Mouse (Mus musculus) MEL (cell line): Measurements from ENCODE around the gene Gm11541. TPM values are rescaled to one million over a fixed set of nuclear protein-coding genes. Genes with fewer than 3 reads are reported as not detected.
"Not testable (repeated sequence)": the region's sequence is repeated elsewhere in the genome, so short reads cannot be mapped to it uniquely, and the experiment has no call there.

ENCODE experiments used
- DNase-seq: peaks from one replicate; pipeline ENCODE4 v3.0.0; 2011; ENCODE audit warnings: low read depth, low spot score
- H3K27ac ChIP-seq: 2 replicates; pipeline ENCODE4 v1.5.1; 2012; ENCODE audit warnings: low read depth, mild to moderate bottlenecking, control low read depth, low read length, moderate library complexity; ENCODE audit not compliant: control insufficient read depth
- H3K27me3 ChIP-seq, 2 experiments: fragments of 150-350 bp in 1 of 2; sonication (generic) in 1 of 2; 2 replicates each; pipeline ENCODE4 v1.6.1; 2012; ENCODE audit warnings: low read length in 2 of 2, mild to moderate bottlenecking in 2 of 2, improper control_type of control experiment in 1 of 2, moderate library complexity in 1 of 2; ENCODE audit not compliant: insufficient read depth in 2 of 2, control insufficient read depth in 1 of 2
- H3K36me3 ChIP-seq, 2 experiments: 2 replicates each; pipeline ENCODE4 v1.6.1; 2012 to 2014; ENCODE audit warnings: low read length in 2 of 2, improper control_type of control experiment in 1 of 2, inconsistent platforms in 1 of 2, mild to moderate bottlenecking in 1 of 2; ENCODE audit not compliant: insufficient read depth in 2 of 2, control insufficient read depth in 1 of 2
- H3K4me1 ChIP-seq, 2 experiments: fragments of 150-350 bp in 1 of 2; sonication (generic) in 1 of 2; 2 replicates each; pipeline ENCODE4 v1.6.1; 2012; ENCODE audit warnings: low read length in 2 of 2, improper control_type of control experiment in 1 of 2, mild to moderate bottlenecking in 1 of 2; ENCODE audit not compliant: insufficient read depth in 2 of 2, control insufficient read depth in 1 of 2
- H3K4me3 ChIP-seq, 2 experiments: fragments of 150-350 bp in 1 of 2; sonication (generic) in 1 of 2; 2 replicates each; pipeline ENCODE4 v1.5.1; 2012; ENCODE audit warnings: low read depth in 2 of 2, low read length in 2 of 2, mild to moderate bottlenecking in 2 of 2, moderate library complexity in 2 of 2, control low read depth in 1 of 2, improper control_type of control experiment in 1 of 2; ENCODE audit not compliant: control insufficient read depth in 1 of 2, insufficient read depth in 1 of 2
- H3K79me2 ChIP-seq: 2 replicates; pipeline ENCODE4 v1.6.1; 2012; ENCODE audit warnings: mild to moderate bottlenecking, low read length, moderate library complexity; ENCODE audit not compliant: control insufficient read depth, poor library complexity, insufficient read depth
- H3K9ac ChIP-seq: 2 replicates; pipeline ENCODE4 v1.6.1; 2012; ENCODE audit warnings: low read depth, mild to moderate bottlenecking, control low read depth, low read length, moderate library complexity; ENCODE audit not compliant: control insufficient read depth, poor library complexity, severe bottlenecking
- H3K9me3 ChIP-seq: fragments of 150-350 bp; sonication (generic); replicated peaks from 2 replicates; pipeline ENCODE4 v1.6.1; 2012; ENCODE audit warnings: mild to moderate bottlenecking, low read length, improper control_type of control experiment, moderate library complexity; ENCODE audit not compliant: insufficient read depth
- CHD1 ChIP-seq: IDR thresholded peaks from 2 replicates; pipeline ENCODE4 v1.6.1; 2012; ENCODE audit warnings: low read depth, mild to moderate bottlenecking, inconsistent platforms, low read length, improper control_type of control experiment
- ELF1 ChIP-seq: IDR thresholded peaks from 2 replicates; pipeline ENCODE4 v1.6.1; 2014; ENCODE audit warnings: low read depth, mild to moderate bottlenecking, inconsistent platforms, low read length, improper control_type of control experiment, moderate library complexity
- EP300 ChIP-seq, 2 experiments: IDR thresholded peaks; 2 replicates each; pipeline ENCODE4 v1.6.1; 2011; ENCODE audit warnings: improper control_type of control experiment in 2 of 2, low read length in 2 of 2, low read depth in 1 of 2, mild to moderate bottlenecking in 1 of 2
- ETS1 ChIP-seq: IDR thresholded peaks from 2 replicates; pipeline ENCODE4 v1.6.1; 2012; ENCODE audit warnings: low read depth, mild to moderate bottlenecking, inconsistent platforms, low read length, improper control_type of control experiment, moderate library complexity
- HCFC1 ChIP-seq: IDR thresholded peaks from 2 replicates; pipeline ENCODE4 v1.6.1; 2012; ENCODE audit warnings: low read depth, mild to moderate bottlenecking, inconsistent platforms, low read length, improper control_type of control experiment, moderate library complexity
- JUND ChIP-seq: IDR thresholded peaks from 2 replicates; pipeline ENCODE4 v1.6.1; 2011; ENCODE audit warnings: low read depth, mild to moderate bottlenecking, improper control_type of control experiment, low read length
- KAT2A ChIP-seq: conservative IDR thresholded peaks from 2 replicates; pipeline ENCODE4 v1.6.1; 2012; ENCODE audit warnings: low read depth, low read length, improper control_type of control experiment, inconsistent platforms
- MAX ChIP-seq: IDR thresholded peaks from 2 replicates; pipeline ENCODE4 v1.6.1; 2011; ENCODE audit warnings: low read length, improper control_type of control experiment
- MYC ChIP-seq: IDR thresholded peaks from 2 replicates; pipeline ENCODE4 v1.6.1; 2011; ENCODE audit warnings: low read depth, mild to moderate bottlenecking, low read length, improper control_type of control experiment, moderate library complexity
- NELFE ChIP-seq: IDR thresholded peaks from 2 replicates; pipeline ENCODE4 v1.6.1; 2011; ENCODE audit warnings: low read depth, low read length, improper control_type of control experiment
- TAL1 ChIP-seq: IDR thresholded peaks from 2 replicates; pipeline ENCODE4 v1.6.1; 2012; ENCODE audit warnings: mild to moderate bottlenecking, inconsistent platforms, low read length, moderate library complexity, mixed read lengths
- USF1 ChIP-seq: IDR thresholded peaks from 2 replicates; pipeline ENCODE4 v1.6.1; 2014; ENCODE audit warnings: low read depth, mild to moderate bottlenecking, inconsistent platforms, low read length, improper control_type of control experiment, moderate library complexity
- USF2 ChIP-seq, 2 experiments: IDR thresholded peaks; 2 replicates each; pipeline ENCODE4 v1.6.1; 2011 to 2012; ENCODE audit warnings: improper control_type of control experiment in 2 of 2, low read length in 2 of 2, borderline replicate concordance in 1 of 2, inconsistent platforms in 1 of 2, low read depth in 1 of 2, mild to moderate bottlenecking in 1 of 2; ENCODE audit not compliant: insufficient read depth in 1 of 2
- ZKSCAN1 ChIP-seq: IDR thresholded peaks from 2 replicates; pipeline ENCODE4 v1.6.1; 2012; ENCODE audit warnings: low read depth, mild to moderate bottlenecking, inconsistent platforms, low read length, improper control_type of control experiment, moderate library complexity
- ZNF384 ChIP-seq: IDR thresholded peaks from 2 replicates; pipeline ENCODE4 v1.6.1; 2012; ENCODE audit warnings: low read depth, mild to moderate bottlenecking, inconsistent platforms, low read length, improper control_type of control experiment
- polyA plus RNA-seq, 2 experiments: library from polyadenylated mRNA; stranded (reverse) in 1 of 2; unstranded in 1 of 2; fragments of >175 nt in 1 of 2; fragments of >200 nt in 1 of 2; gene quantifications; 2 replicates each; pipeline versions ENCODE4 v1.2.1 to v1.2.4; 2012; ENCODE audit warnings: low replicate concordance in 2 of 2, low read depth in 1 of 2; ENCODE audit not compliant: insufficient read length in 2 of 2, insufficient read depth in 1 of 2, missing spikeins in 1 of 2
- total RNA-seq: library from RNA; depleted of rRNA; stranded (reverse); fragments of 300-350 nt; gene quantifications from 2 replicates; pipeline ENCODE4 v1.2.3, GENCODE M21; 2012

Gm11541 gene
- total and polyA plus RNA-seq, 3 experiments: not detected

DNA sequence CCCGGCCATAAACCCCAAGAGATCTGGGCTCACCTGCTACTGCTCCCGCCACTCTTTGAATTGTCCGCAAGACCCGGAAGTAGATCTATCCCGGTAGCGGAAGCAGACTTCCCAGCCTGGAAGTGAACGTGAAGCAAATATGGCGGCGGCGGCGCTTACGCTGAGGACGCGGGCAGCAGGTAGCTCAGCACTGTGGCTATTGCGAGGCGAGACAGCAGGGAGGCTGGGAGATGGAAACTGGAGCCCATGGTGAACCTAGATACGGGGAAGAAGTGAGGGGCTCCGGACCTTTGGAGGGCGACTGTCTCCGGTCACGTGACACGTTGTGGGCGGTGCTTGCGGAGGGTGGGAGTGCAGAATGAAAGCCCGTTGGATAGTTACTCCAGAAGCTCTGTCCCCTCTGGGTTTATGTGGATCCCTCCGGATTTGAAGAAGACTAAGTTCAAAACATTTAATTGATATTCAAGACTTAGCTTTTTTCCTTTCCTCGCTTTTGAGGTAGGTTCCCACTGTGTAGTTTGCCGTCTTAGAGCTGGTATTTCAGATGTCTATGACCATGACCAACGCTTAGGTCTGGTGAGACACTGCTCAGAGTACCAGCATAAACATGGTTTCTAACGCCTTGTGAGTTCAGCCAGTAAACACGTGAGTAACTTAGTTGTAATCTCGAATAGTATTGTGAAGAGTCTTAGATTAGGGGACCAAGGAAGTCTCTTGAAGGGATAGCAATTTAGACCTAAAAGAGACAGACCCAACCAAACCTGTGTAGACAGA lies 50.4 kb downstream of the Gm11541 start, which contains the start of the genes Mrpl27 and Eme1 (continued):
- TF ChIP-seq TAL1: no peak
- peak; percentile 91 for TF ChIP-seq NELFE
- no peak for TF ChIP-seq JUND
- TF ChIP-seq ETS1: peak; percentile 12; the same call in 1 of the 2 replicates

DNA sequence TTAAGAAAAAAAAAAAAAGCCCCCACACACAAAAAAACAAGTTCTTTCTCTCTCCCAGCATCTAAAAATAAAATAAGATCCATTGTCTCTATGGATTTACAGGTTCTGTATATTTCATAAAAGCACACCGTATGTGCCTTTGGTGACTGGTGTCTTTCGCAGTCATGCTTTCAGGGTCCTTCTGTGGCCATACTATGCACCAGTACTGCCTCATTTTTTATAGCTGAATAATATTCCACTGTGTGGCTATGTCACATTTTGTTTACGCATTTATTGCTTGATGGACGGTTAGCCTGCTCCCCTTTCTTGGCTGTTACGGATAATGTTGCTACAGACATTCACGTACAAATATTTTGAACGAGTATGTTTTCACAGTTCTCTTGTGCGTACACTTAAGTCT lies 51.3 kb downstream of the Gm11541 start:
- H3K79me2 ChIP-seq: peaks cover 28% of the 10 kb centered on the region
- H3K27ac ChIP-seq: peak overlapping the region; percentile 87
- peaks cover 6 to 8% of the 10 kb centered on the region in 2 experiments; a peak in 3 of 4 replicates for H3K4me1 ChIP-seq
- 0 out of 4 replicates have a peak, but pooled peaks of 1 of the 2 experiments have one; percentile 21 for TF ChIP-seq EP300 (IDR thresholded peaks at IDR 0.05; ENCODE audit: low read depth in 1 of 2, low read length in 2 of 2)
- TF ChIP-seq KAT2A: 0 out of 2 replicates have a peak, but pooled peaks have one; percentile 23
- 0 out of 2 replicates have a peak, but pooled peaks have one; percentile 40 for TF ChIP-seq MYC
- 0 out of 2 replicates have a peak, but pooled peaks have one; percentile 25 for TF ChIP-seq USF1
- 0 out of 2 replicates have a peak, but pooled peaks have one; percentile 85 for TF ChIP-seq CHD1
- TF ChIP-seq HCFC1: no peak
- TF ChIP-seq USF2 (IDR thresholded peaks at IDR 0.05; ENCODE audit: borderline replicate concordance in 1 of 2, insufficient read depth in 1 of 2, low read depth in 1 of 2, low read length in 2 of 2): no peak
- peak; percentile 92 for TF ChIP-seq ZKSCAN1
- peak; percentile 51 for TF ChIP-seq MAX
- no peak for TF ChIP-seq NELFE
- TF ChIP-seq ELF1: 0 out of 2 replicates have a peak, but pooled peaks have one; percentile 24
- no peaks in the 10 kb centered on the region for H3K9me3 ChIP-seq
- H3K9ac ChIP-seq: peak overlapping the region; percentile 91
- DNase-seq: no peak
- H3K4me3 ChIP-seq: peak overlapping the region; percentile 85 to 87
- no peaks in the 10 kb centered on the region for H3K27me3 ChIP-seq
- H3K36me3 ChIP-seq: peaks cover 3 to 17% of the 10 kb centered on the region in 2 experiments; a peak in 2 of 4 replicates

GRCm38 (mm10) chr11:94651241-94651640 lies 53.1 kb downstream of the Gm11541 start:
- not testable (repeated sequence) for H3K27ac ChIP-seq, H3K9ac ChIP-seq, H3K9me3 ChIP-seq, DNase-seq, H3K4me1 ChIP-seq, H3K27me3 ChIP-seq, H3K4me3 ChIP-seq
- TF ChIP-seq ZNF384: peak; percentile 66
- Histone ChIP-seq H3K36me3 (peaks cover 3 to 17% of the 10 kb centered on the region in 2 experiments; a peak in 2 of 4 replicates), H3K79me2 (peaks cover 28% of the 10 kb centered on the region)
